Mouse (Mus musculus) lung, postnatal 0 days (tissue): ENCODE results near the gene Ppan.

Experiments
- CTCF ChIP-seq: IDR thresholded peaks from 2 replicates; pipeline ENCODE4 v1.5.1; 2016; ENCODE audit warnings: antibody characterized with exemption, mild to moderate bottlenecking
- EP300 ChIP-seq: IDR thresholded peaks from 2 replicates; pipeline ENCODE4 v1.6.1; 2016; ENCODE audit warnings: antibody characterized with exemption, mild to moderate bottlenecking, control low read depth

- TF ChIP-seq CTCF: no peak
- no peak for TF ChIP-seq EP300
These were observed 1.5 kb downstream of the Ppan start for GRCm38 (mm10) chr9:20889185-20890141.
